Mouse (Mus musculus): ENCODE results near the gene Slc35d3.

DNA sequence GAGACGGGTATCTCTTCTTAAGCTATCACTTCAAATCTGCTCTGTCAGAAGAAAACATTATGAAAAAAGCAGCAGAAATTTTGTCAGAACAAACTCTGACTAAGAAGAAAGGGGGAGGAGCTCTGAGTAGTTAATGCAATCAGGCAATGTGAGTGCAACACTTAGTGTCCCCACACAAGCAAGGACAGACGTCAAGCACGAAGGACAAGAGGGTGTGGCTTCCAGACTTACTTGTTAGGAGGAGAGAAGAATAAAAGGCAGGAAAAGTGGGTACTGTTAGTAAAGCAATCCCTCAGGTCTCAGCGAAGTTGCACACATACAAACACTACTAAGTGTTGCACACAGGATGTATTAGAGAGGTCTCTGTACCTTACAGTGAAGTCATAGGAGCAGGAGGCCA lies 33.1 kb upstream of the Slc35d3 start:
- TF ChIP-seq POLR2A (IDR thresholded peaks at IDR 0.05; ENCODE audit: extremely low read depth, insufficient read depth, low read length) = no peak
- no peak for TF ChIP-seq CTCF (IDR thresholded peaks at IDR 0.05; ENCODE audit: extremely low read depth, insufficient read depth, low read length)

Data from cortical plate, adult 2 months (tissue).